Mouse (Mus musculus) testis, adult 2 months (tissue): ENCODE measurements around the gene Smc6.

Source experiments
- CTCF ChIP-seq: fragments of 200-500 bp; IDR thresholded peaks from 2 replicates; pipeline ENCODE4 v1.5.1; 2012; ENCODE audit warnings: low read depth, mild to moderate bottlenecking, inconsistent platforms, low read length, moderate library complexity; ENCODE audit not compliant: control insufficient read depth, insufficient read depth, insufficient replicate concordance
- POLR2A ChIP-seq: fragments of 200-500 bp; IDR thresholded peaks from 2 replicates; pipeline ENCODE4 v1.6.1; 2012; ENCODE audit warnings: low read depth, mild to moderate bottlenecking, inconsistent platforms, low read length, moderate library complexity; ENCODE audit not compliant: control insufficient read depth

DNA sequence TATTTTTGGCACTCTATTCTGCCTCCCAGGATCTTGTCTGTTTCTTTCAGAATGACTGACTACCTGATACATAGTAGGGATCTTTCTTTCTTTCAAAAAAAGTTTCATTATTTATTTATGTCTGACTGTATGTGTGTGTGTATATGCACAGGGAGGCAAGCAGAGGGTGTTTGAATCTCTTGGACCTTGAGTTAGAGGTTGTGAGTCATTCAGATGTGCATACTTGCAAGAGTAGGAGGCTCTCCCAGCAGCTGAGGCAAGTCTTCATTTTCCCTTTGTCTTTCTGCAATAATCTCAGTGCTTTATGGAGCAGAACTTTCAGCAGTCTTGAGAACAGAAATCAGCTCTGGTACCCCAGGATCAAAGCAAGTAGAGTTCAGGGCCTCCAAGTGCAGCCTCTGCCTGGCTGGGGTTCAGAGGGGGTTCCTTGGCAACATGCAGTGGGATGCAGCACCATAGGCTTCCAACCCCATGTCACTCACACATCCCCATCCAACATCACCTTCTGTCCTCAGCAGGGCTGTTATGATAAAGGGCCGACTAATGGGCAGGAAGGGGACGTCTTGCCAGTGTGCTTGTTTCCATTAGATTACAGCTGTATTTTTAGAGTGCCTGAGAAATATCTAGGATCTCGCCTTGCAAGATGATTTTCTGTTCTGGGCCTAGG, 101.5 kb downstream of the Smc6 start:
- TF ChIP-seq CTCF (no peak), POLR2A (no peak)
